Mouse (Mus musculus) liver, postnatal 0 days (tissue): ENCODE measurements around the gene Sertad3. TPM values are rescaled to one million over a fixed set of nuclear protein-coding genes. Genes with fewer than 3 reads are reported as not detected.
A peak's percentile ranks its signal among the peaks of the same experiment; 100 is the strongest.

Experiments used
- ATAC-seq: fragments of 200-750 bp; cut with Nextera tagmentation; 2 replicates; pipeline ENCODE4 v1.8.0; 2017; ENCODE audit warnings: mild to moderate bottlenecking, moderate library complexity
- DNase-seq: peaks from one replicate; pipeline ENCODE4 v3.0.0-alpha.2; 2016
- H3K27ac ChIP-seq: fragments of 300-500 bp; sonication (generic); 2 replicates; pipeline ENCODE4 v1.5.1; 2014; ENCODE audit warnings: antibody characterized with exemption, moderate library complexity, mild to moderate bottlenecking, low read depth
- H3K27me3 ChIP-seq: fragments of 300-500 bp; sonication (generic); 2 replicates; pipeline ENCODE4 v1.6.1; 2014; ENCODE audit warnings: low read length, control low read depth, mixed read lengths; ENCODE audit not compliant: insufficient read depth
- H3K36me3 ChIP-seq: fragments of 300-500 bp; sonication (generic); replicated peaks from 2 replicates; pipeline ENCODE4 v1.6.1; 2014; ENCODE audit warnings: mild to moderate bottlenecking, control low read depth, low read length, moderate library complexity, mixed read lengths; ENCODE audit not compliant: insufficient read depth
- H3K4me1 ChIP-seq: fragments of 300-500 bp; sonication (generic); 2 replicates; pipeline ENCODE4 v1.6.1; 2014; ENCODE audit warnings: antibody characterized with exemption, mild to moderate bottlenecking, control low read depth; ENCODE audit not compliant: insufficient read depth
- H3K4me2 ChIP-seq: fragments of 300-500 bp; sonication (generic); 2 replicates; pipeline ENCODE4 v1.6.1; 2014; ENCODE audit warnings: low read depth, mild to moderate bottlenecking, low read length, moderate library complexity, mixed read lengths
- H3K4me3 ChIP-seq: fragments of 300-500 bp; sonication (generic); 2 replicates; pipeline ENCODE4 v1.5.1; 2014; ENCODE audit warnings: low read depth, low read length
- H3K9ac ChIP-seq: fragments of 300-500 bp; sonication (generic); replicated peaks from 2 replicates; pipeline ENCODE4 v1.6.1; 2014; ENCODE audit warnings: mild to moderate bottlenecking, moderate library complexity
- H3K9me3 ChIP-seq: fragments of 300-500 bp; sonication (generic); 2 replicates; pipeline ENCODE4 v1.6.1; 2016; ENCODE audit warnings: mild to moderate bottlenecking, control low read depth, low read length, mixed read lengths
- CTCF ChIP-seq: sonication (generic); IDR thresholded peaks from 2 replicates; pipeline ENCODE4 v1.5.1; 2016; ENCODE audit warnings: antibody characterized with exemption, low read depth
- EP300 ChIP-seq: IDR thresholded peaks from 2 replicates; pipeline ENCODE4 v1.6.1; 2016; ENCODE audit warnings: antibody characterized with exemption, low read depth, mild to moderate bottlenecking
- WGBS: fragments of 180-500 bp; shearing (Covaris S2); extraction: QIAGEN DNeasy Blood & Tissue Kit; methylation state at CpG from one replicate; pipeline ENCODE4 v1.1.7; 2014; ENCODE audit not compliant: insufficient replicate concordance; 5-methylcytosine and 5-hydroxymethylcytosine counted together
- polyA plus RNA-seq: library from polyadenylated mRNA; unstranded; fragments of >200 nt; fragmentation: Nextera tagmentation; extraction: Ambion mirVana; gene quantifications from 2 replicates; pipeline ENCODE4 v1.2.1, GENCODE M21; 2015

The Sertad3 gene
- polyA plus RNA-seq, 1 experiment from 2014 or later = 17.0 TPM

DNA sequence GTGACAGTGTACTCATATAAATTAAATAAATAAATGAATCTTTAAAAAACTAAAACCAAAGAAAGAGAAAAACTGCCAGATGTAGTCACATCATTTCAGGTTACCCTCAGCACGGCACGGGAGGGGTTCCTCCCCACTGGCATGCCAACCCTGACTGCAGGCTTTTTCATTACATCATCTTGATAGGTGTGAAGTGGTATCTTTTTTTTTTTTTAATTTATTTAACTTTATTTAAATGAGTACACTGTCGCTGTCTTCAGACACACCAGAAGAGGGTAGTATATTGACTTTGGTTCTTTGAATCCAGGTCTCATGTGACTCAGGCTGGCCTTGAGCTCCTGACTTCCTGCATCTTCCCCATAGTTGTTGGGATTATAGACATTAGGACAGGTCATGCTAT is 18.3 kb upstream of the Sertad3 start:
- TF ChIP-seq EP300 (no peak), CTCF (no peak)
- H3K9ac ChIP-seq = no peak overlapping the region

GRCm38 (mm10) chr7:27458614-27459013 is 15.0 kb upstream of the Sertad3 start:
- H3K27ac ChIP-seq = peak overlapping the region; percentile 46

More for the DNA sequence above, 18.3 kb upstream of the Sertad3 start:
- WGBS = 80% methylated on average over 3 of the region's 3 CpGs
- H3K36me3 ChIP-seq = peaks cover 45% of the 10 kb centered on the region
- peak overlapping the region; percentile 0; the same call in 1 of the 2 replicates for H3K4me2 ChIP-seq
- H3K9me3 ChIP-seq = no peaks in the 10 kb centered on the region
- ATAC-seq (no peak), DNase-seq (no peak)
- H3K4me3 ChIP-seq = no peak overlapping the region
- H3K27ac ChIP-seq = peak overlapping the region; percentile 79
- H3K27me3 ChIP-seq = no peaks in the 10 kb centered on the region
- H3K4me1 ChIP-seq = peaks cover 37% of the 10 kb centered on the region

GRCm38 (mm10) chr7:27459640-27460039 is 13.9 kb upstream of the Sertad3 start:
- no peaks in the 10 kb centered on the region for H3K9me3 ChIP-seq
- 64% methylated on average over 5 of the region's 5 CpGs for WGBS
- H3K36me3 ChIP-seq = peaks cover 61% of the 10 kb centered on the region
- H3K4me1 ChIP-seq = peaks cover 11% of the 10 kb centered on the region
- DNase-seq (no peak), ATAC-seq (0 out of 2 replicates have a peak, but pooled peaks have one; percentile 11)
- no peak overlapping the region for H3K27ac ChIP-seq
- H3K9ac ChIP-seq = no peak overlapping the region
- no peak overlapping the region for H3K4me2 ChIP-seq
- TF ChIP-seq CTCF = no peak
- peak; percentile 42; the same call in 1 of the 2 replicates for TF ChIP-seq EP300
- H3K27me3 ChIP-seq = no peaks in the 10 kb centered on the region
- no peak overlapping the region for H3K4me3 ChIP-seq

More at GRCm38 (mm10) chr7:27458614-27459013, 15.0 kb upstream of the Sertad3 start:
- Histone ChIP-seq H3K4me3 (no peak overlapping the region), H3K4me2 (no peak overlapping the region), H3K27me3 (no peaks in the 10 kb centered on the region), H3K9me3 (no peaks in the 10 kb centered on the region), H3K4me1 (peaks cover 19% of the 10 kb centered on the region), H3K9ac (no peak overlapping the region; the same call in 1 of the 2 replicates), H3K36me3 (peaks cover 52% of the 10 kb centered on the region)
- ATAC-seq (peak; percentile 44; the same call in 1 of the 2 replicates), DNase-seq (no peak)
- 76% methylated on average over 4 of the region's 4 CpGs for WGBS
- TF ChIP-seq CTCF (no peak), EP300 (no peak)

DNA sequence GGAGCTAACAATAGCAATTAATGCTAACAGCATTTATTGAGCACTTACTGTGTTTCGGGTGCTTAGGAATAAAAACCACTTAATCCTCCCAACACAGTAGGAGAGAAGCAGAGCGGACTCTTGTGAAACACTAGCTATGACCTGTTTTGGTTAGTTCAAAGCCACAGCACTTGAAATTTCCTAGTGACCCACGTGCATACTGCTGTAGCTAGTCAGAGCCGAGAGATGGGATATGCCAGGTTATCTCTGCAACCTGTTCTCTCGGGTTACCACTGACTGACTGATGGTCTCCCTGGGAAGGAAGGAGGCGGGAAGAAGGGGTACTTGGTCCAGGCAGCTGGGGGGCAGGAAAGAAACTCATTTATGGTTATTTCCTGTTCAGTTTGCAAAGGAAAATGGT is 13.1 kb upstream of the Sertad3 start:
- TF ChIP-seq CTCF (no peak), EP300 (no peak)
- ATAC-seq (no peak), DNase-seq (no peak)
- H3K27ac ChIP-seq = no peak overlapping the region
- H3K4me2 ChIP-seq = no peak overlapping the region
- H3K36me3 ChIP-seq = peaks cover 64% of the 10 kb centered on the region
- peaks cover 5% of the 10 kb centered on the region for H3K4me1 ChIP-seq
- no peak overlapping the region for H3K9ac ChIP-seq
- H3K4me3 ChIP-seq = no peak overlapping the region
- no peaks in the 10 kb centered on the region for H3K9me3 ChIP-seq
- 58% methylated on average over 6 of the region's 6 CpGs for WGBS
- no peaks in the 10 kb centered on the region for H3K27me3 ChIP-seq

- WGBS = 50% methylated on average over 4 of the region's 4 CpGs
- TF ChIP-seq CTCF (no peak), EP300 (no peak)
- H3K4me3 ChIP-seq = no peak overlapping the region
- peak; percentile 35; the same call in 1 of the 2 replicates for ATAC-seq
- H3K4me2 ChIP-seq = no peak overlapping the region
- H3K4me1 ChIP-seq = 0 out of 2 replicates have a peak, but pooled peaks cover 7% of the 10 kb centered on the region
- H3K9me3 ChIP-seq = no peaks in the 10 kb centered on the region
- H3K9ac ChIP-seq = no peak overlapping the region
- H3K27me3 ChIP-seq = no peaks in the 10 kb centered on the region
- DNase-seq = no peak
- peaks cover 26% of the 10 kb centered on the region for H3K36me3 ChIP-seq
- no peak overlapping the region for H3K27ac ChIP-seq
Measured at GRCm38 (mm10) chr7:27467648-27468047, 5.9 kb upstream of the Sertad3 start.

DNA sequence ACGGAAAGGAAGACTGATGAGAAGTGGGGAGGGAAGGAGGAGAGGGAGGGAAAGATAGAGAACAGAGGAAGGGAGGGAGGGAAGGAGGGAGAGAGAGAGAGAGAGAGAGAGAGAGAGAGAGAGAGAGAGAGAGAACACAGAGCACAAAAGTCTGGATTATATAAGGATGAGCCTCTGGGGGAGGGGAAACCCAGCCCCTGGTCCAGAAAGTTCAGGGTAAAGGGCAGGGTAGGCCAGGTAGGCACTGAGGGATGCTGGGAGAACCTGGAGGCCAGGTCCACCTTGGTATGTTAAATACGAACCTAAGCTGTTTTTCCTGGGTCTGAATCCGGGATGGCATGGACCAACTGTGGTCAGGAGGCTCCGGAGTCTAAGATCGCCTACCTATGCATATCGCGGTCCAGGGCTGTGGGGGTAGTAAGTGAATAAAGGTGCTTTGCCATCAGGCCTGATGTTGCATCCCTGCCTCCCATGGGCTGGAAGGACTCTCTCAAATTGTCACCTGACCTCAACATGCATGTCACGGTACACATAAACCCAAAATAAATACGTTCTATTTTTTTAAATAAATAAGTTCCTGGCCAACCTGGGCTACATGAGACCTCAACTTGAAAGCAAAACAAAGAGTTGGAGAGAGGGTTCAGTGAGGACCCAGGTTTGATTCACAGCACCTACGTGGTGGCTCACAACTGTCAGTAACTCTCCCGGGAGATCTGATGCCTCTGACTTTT is 2.0 kb upstream of the Sertad3 start:
- Histone ChIP-seq H3K27ac (0 out of 2 replicates have a peak overlapping the region, but pooled peaks have one; percentile 99), H3K9ac (no peak overlapping the region), H3K4me2 (no peak overlapping the region), H3K36me3 (peaks cover 13% of the 10 kb centered on the region), H3K4me1 (peaks cover 21% of the 10 kb centered on the region), H3K9me3 (no peaks in the 10 kb centered on the region), H3K4me3 (no peak overlapping the region), H3K27me3 (no peaks in the 10 kb centered on the region)
- no peak for TF ChIP-seq CTCF
- TF ChIP-seq EP300 = no peak
- DNase-seq (no peak), ATAC-seq (no peak)
- 89% methylated on average over 11 of the region's 11 CpGs for WGBS
